Mouse (Mus musculus): Measurements from ENCODE around the gene Gja4.

GRCm38 (mm10) chr4:127341372-127341771 is 27.5 kb upstream of the Gja4 start:
- TF ChIP-seq CTCF (IDR thresholded peaks at IDR 0.05; ENCODE audit: insufficient read depth, low read depth, low read length) (no peak), POLR2A (IDR thresholded peaks at IDR 0.05; ENCODE audit: insufficient read depth, low read depth, low read length) (no peak)

All from olfactory bulb, adult 2 months (tissue).